Mouse (Mus musculus) layer of hippocampus, adult 11-12 months (tissue): ENCODE data around the gene Cdan1.
"Not testable (repeated sequence)": the region's sequence is repeated elsewhere in the genome, so short reads cannot be mapped to it uniquely, and the experiment has no call there.

Experiments used
- DNase-seq: peaks from one replicate; pipeline ENCODE4 v3.0.0; 2022; ENCODE audit warnings: low spot score

Cdan1 gene

GRCm38 (mm10) chr2:120745496-120745895 is 104.4 kb downstream of the Cdan1 start:
- no peak for DNase-seq

GRCm38 (mm10) chr2:120731877-120732530 is 117.9 kb downstream of the Cdan1 start:
- no peak for DNase-seq

- DNase-seq: peak; percentile 88
These were observed 118.6 kb downstream of the Cdan1 start for GRCm38 (mm10) chr2:120731167-120731862.

- no peak for DNase-seq
These were observed 119.2 kb downstream of the Cdan1 start for GRCm38 (mm10) chr2:120730639-120731166.

GRCm38 (mm10) chr2:120729775-120730585 is 119.9 kb downstream of the Cdan1 start:
- DNase-seq: no peak

GRCm38 (mm10) chr2:120724176-120724575 is 125.8 kb downstream of the Cdan1 start:
- DNase-seq: no peak

GRCm38 (mm10) chr2:120723621-120724020 is 126.3 kb downstream of the Cdan1 start:
- DNase-seq: no peak

- DNase-seq: peak; percentile 9
These were observed 127.4 kb downstream of the Cdan1 start for GRCm38 (mm10) chr2:120722491-120722890.

- no peak for DNase-seq
These were observed 128.0 kb downstream of the Cdan1 start for GRCm38 (mm10) chr2:120721911-120722310.

GRCm38 (mm10) chr2:120720821-120721220 is 129.1 kb downstream of the Cdan1 start:
- DNase-seq: no peak

GRCm38 (mm10) chr2:120718496-120718895 is 131.4 kb downstream of the Cdan1 start:
- no peak for DNase-seq

- no peak for DNase-seq
These were observed 136.5 kb downstream of the Cdan1 start for GRCm38 (mm10) chr2:120713441-120713840.

GRCm38 (mm10) chr2:120710948-120711347 is 139.0 kb downstream of the Cdan1 start:
- no peak for DNase-seq

GRCm38 (mm10) chr2:120710154-120710553 is 139.8 kb downstream of the Cdan1 start:
- no peak for DNase-seq

GRCm38 (mm10) chr2:120707041-120707440 is 142.9 kb downstream of the Cdan1 start:
- DNase-seq: no peak

GRCm38 (mm10) chr2:120702675-120703074 is 147.3 kb downstream of the Cdan1 start:
- DNase-seq: no peak

- DNase-seq: no peak
These were observed 149.5 kb downstream of the Cdan1 start for GRCm38 (mm10) chr2:120700379-120700885.

- no peak for DNase-seq
These were observed 152.2 kb downstream of the Cdan1 start for GRCm38 (mm10) chr2:120697767-120698166.

- DNase-seq: not testable (repeated sequence)
These were observed 168.8 kb downstream of the Cdan1 start for GRCm38 (mm10) chr2:120681151-120681550.

GRCm38 (mm10) chr2:120670253-120670652 is 179.7 kb downstream of the Cdan1 start:
- DNase-seq: no peak

GRCm38 (mm10) chr2:120667446-120667845 is 182.5 kb downstream of the Cdan1 start:
- no peak for DNase-seq
